Mouse (Mus musculus): ENCODE results near the gene Spata31d1d. TPM values are rescaled to one million over a fixed set of nuclear protein-coding genes. Genes with fewer than 3 reads are reported as not detected.
"Not testable (repeated sequence)": the region's sequence is repeated elsewhere in the genome, so short reads cannot be mapped to it uniquely, and the experiment has no call there.

The Spata31d1d gene
- total and polyA plus RNA-seq, 3 experiments, result not detected

GRCm38 (mm10) chr13:59710230-59710629, 21.3 kb downstream of the Spata31d1d start, which contains the start of gene Spata31d1a:
Gene Spata31d1a (minus strand): TSS chr13:59710330.
- in situ Hi-C loops (cut with MboI; ENCODE audit: low pct_ligation_motif_present, low pct_unique_long_range_greater_than_20kb, low sequenced_read_pairs), result no loop called here
- no peak within 1 kb of the TSS for H3K4me2 ChIP-seq (ENCODE audit: insufficient read depth, low read depth, poor library complexity, severe bottlenecking)
- TF ChIP-seq MAX (IDR thresholded peaks at IDR 0.05; ENCODE audit: low read length), result no peak
- no peak for TF ChIP-seq HCFC1 (IDR thresholded peaks at IDR 0.05; ENCODE audit: low read depth, low read length)
- TF ChIP-seq MEF2A (IDR thresholded peaks at IDR 0.05; ENCODE audit: borderline replicate concordance, low read depth, low read length), result no peak
- no peak for TF ChIP-seq IRF4 (IDR thresholded peaks at IDR 0.05; ENCODE audit: low read depth, low read length)
- no peak for TF ChIP-seq CHD1 (IDR thresholded peaks at IDR 0.05; ENCODE audit: low read depth, low read length)
- no peak for TF ChIP-seq RAD21 (IDR thresholded peaks at IDR 0.05; ENCODE audit: low read depth, low read length)
- TF ChIP-seq SIN3A (IDR thresholded peaks at IDR 0.05; ENCODE audit: low read length), result no peak
- H3K9ac ChIP-seq (ENCODE audit: insufficient read depth, low read depth), result no peak within 1 kb of the TSS
- H3K9me3 ChIP-seq (replicated peaks; ENCODE audit: low read length), result no peaks in the 10 kb centered on the region
- no peak for DNase-seq (ENCODE audit: extremely low read depth)
- peaks cover 2% of the 10 kb centered on the region for H3K27me3 ChIP-seq (replicated peaks)
- H3K4me1 ChIP-seq (ENCODE audit: control insufficient read depth in 1 of 2, insufficient read depth in 2 of 2), result peaks cover 15 to 23% of the 10 kb centered on the region in 2 experiments
- no peaks in the 10 kb centered on the region for H3K36me3 ChIP-seq (replicated peaks in 1 of 2; ENCODE audit: control insufficient read depth in 1 of 2, insufficient read depth in 1 of 2, low read length in 1 of 2)
- no peak within 1 kb of the TSS for H3K27ac ChIP-seq (ENCODE audit: insufficient read depth, low read depth)
- no peak within 1 kb of the TSS for H3K4me3 ChIP-seq (replicated peaks in 1 of 3; ENCODE audit: low read depth in 2 of 3, low read length in 2 of 3, poor library complexity in 1 of 3)
- dilution Hi-C loops (cut with MboI; ENCODE audit: extremely low pct_ligation_motif_present, extremely low pct_unique_long_range_greater_than_20kb, low sequenced_read_pairs), result no loop called here
- H3K79me2 ChIP-seq (replicated peaks; ENCODE audit: control insufficient read depth, extremely low read depth, insufficient read depth, poor library complexity, severe bottlenecking), result no peaks in the 10 kb centered on the region

GRCm38 (mm10) chr13:59704562-59704961, 27.0 kb downstream of the Spata31d1d start:
- Histone ChIP-seq H3K36me3 (replicated peaks in 1 of 2; ENCODE audit: control insufficient read depth in 1 of 2, insufficient read depth in 1 of 2, low read length in 1 of 2) (no peaks in the 10 kb centered on the region), H3K9ac (ENCODE audit: insufficient read depth, low read depth) (no peak overlapping the region), H3K9me3 (replicated peaks; ENCODE audit: low read length) (no peaks in the 10 kb centered on the region), H3K79me2 (replicated peaks; ENCODE audit: control insufficient read depth, extremely low read depth, insufficient read depth, poor library complexity, severe bottlenecking) (no peaks in the 10 kb centered on the region), H3K27me3 (replicated peaks) (peaks cover 17% of the 10 kb centered on the region), H3K4me1 (ENCODE audit: control insufficient read depth in 1 of 2, insufficient read depth in 2 of 2) (peaks cover 3 to 6% of the 10 kb centered on the region in 2 experiments; a peak in 3 of 4 replicates), H3K4me2 (ENCODE audit: insufficient read depth, low read depth, poor library complexity, severe bottlenecking) (no peak overlapping the region), H3K27ac (ENCODE audit: insufficient read depth, low read depth) (no peak overlapping the region), H3K4me3 (replicated peaks in 1 of 3; ENCODE audit: low read depth in 2 of 3, low read length in 2 of 3, poor library complexity in 1 of 3) (no peak overlapping the region)
- no peak for DNase-seq (ENCODE audit: extremely low read depth)
- TF ChIP-seq CHD2 (IDR thresholded peaks at IDR 0.05; ENCODE audit: low read length) (0 out of 2 replicates have a peak, but pooled peaks have one; percentile 41), BHLHE40 (IDR thresholded peaks at IDR 0.05; ENCODE audit: low read depth, low read length) (peak; percentile 44; the same call in 1 of the 2 replicates), SIN3A (IDR thresholded peaks at IDR 0.05; ENCODE audit: low read length) (no peak), UBTF (IDR thresholded peaks at IDR 0.05; ENCODE audit: low read depth, low read length) (no peak)
- dilution Hi-C loops (cut with MboI; ENCODE audit: extremely low pct_ligation_motif_present, extremely low pct_unique_long_range_greater_than_20kb, low sequenced_read_pairs) (no loop called here), in situ Hi-C loops (cut with MboI; ENCODE audit: low pct_ligation_motif_present, low pct_unique_long_range_greater_than_20kb, low sequenced_read_pairs) (no loop called here)

GRCm38 (mm10) chr13:59703514-59703913, 28.0 kb downstream of the Spata31d1d start:
- Histone ChIP-seq H3K9ac (ENCODE audit: insufficient read depth, low read depth) (no peak overlapping the region), H3K4me3 (replicated peaks in 1 of 3; ENCODE audit: low read depth in 2 of 3, low read length in 2 of 3, poor library complexity in 1 of 3) (no peak overlapping the region), H3K27me3 (replicated peaks) (peaks cover 17% of the 10 kb centered on the region), H3K4me1 (ENCODE audit: control insufficient read depth in 1 of 2, insufficient read depth in 2 of 2) (peaks cover 3 to 6% of the 10 kb centered on the region in 2 experiments; a peak in 3 of 4 replicates), H3K36me3 (replicated peaks in 1 of 2; ENCODE audit: control insufficient read depth in 1 of 2, insufficient read depth in 1 of 2, low read length in 1 of 2) (no peaks in the 10 kb centered on the region), H3K4me2 (ENCODE audit: insufficient read depth, low read depth, poor library complexity, severe bottlenecking) (no peak overlapping the region), H3K79me2 (replicated peaks; ENCODE audit: control insufficient read depth, extremely low read depth, insufficient read depth, poor library complexity, severe bottlenecking) (no peaks in the 10 kb centered on the region), H3K9me3 (replicated peaks; ENCODE audit: low read length) (no peaks in the 10 kb centered on the region), H3K27ac (ENCODE audit: insufficient read depth, low read depth) (no peak overlapping the region)
- dilution Hi-C loops (cut with MboI; ENCODE audit: extremely low pct_ligation_motif_present, extremely low pct_unique_long_range_greater_than_20kb, low sequenced_read_pairs) (no loop called here), in situ Hi-C loops (cut with MboI; ENCODE audit: low pct_ligation_motif_present, low pct_unique_long_range_greater_than_20kb, low sequenced_read_pairs) (no loop called here)
- TF ChIP-seq KAT2A (IDR thresholded peaks at IDR 0.05; ENCODE audit: insufficient replicate concordance, low read length), result no peak
- no peak for TF ChIP-seq ELF1 (IDR thresholded peaks at IDR 0.05; ENCODE audit: low read depth, low read length)
- TF ChIP-seq NRF1 (IDR thresholded peaks at IDR 0.05; ENCODE audit: low read depth, low read length), result no peak
- no peak for DNase-seq (ENCODE audit: extremely low read depth)

- H3K9ac ChIP-seq (ENCODE audit: insufficient read depth, low read depth); in situ Hi-C loops (cut with MboI; ENCODE audit: low pct_ligation_motif_present, low pct_unique_long_range_greater_than_20kb, low sequenced_read_pairs); dilution Hi-C loops (cut with MboI; ENCODE audit: extremely low pct_ligation_motif_present, extremely low pct_unique_long_range_greater_than_20kb, low sequenced_read_pairs); H3K27ac ChIP-seq (ENCODE audit: insufficient read depth, low read depth); H3K4me1 ChIP-seq (ENCODE audit: control insufficient read depth in 1 of 2, insufficient read depth in 2 of 2); H3K4me2 ChIP-seq (ENCODE audit: insufficient read depth, low read depth, poor library complexity, severe bottlenecking); H3K36me3 ChIP-seq (replicated peaks in 1 of 2; ENCODE audit: control insufficient read depth in 1 of 2, insufficient read depth in 1 of 2, low read length in 1 of 2); DNase-seq (ENCODE audit: extremely low read depth); H3K79me2 ChIP-seq (replicated peaks; ENCODE audit: control insufficient read depth, extremely low read depth, insufficient read depth, poor library complexity, severe bottlenecking); H3K9me3 ChIP-seq (replicated peaks; ENCODE audit: low read length); H3K4me3 ChIP-seq (replicated peaks in 1 of 3; ENCODE audit: low read depth in 2 of 3, low read length in 2 of 3, poor library complexity in 1 of 3): not testable (repeated sequence)
- peaks cover 17% of the 10 kb centered on the region for H3K27me3 ChIP-seq (replicated peaks)
Observed at GRCm38 (mm10) chr13:59700137-59700536, 31.4 kb downstream of the Spata31d1d start.
